Mouse (Mus musculus): ENCODE results near the gene Anpep. TPM values are rescaled to one million over a fixed set of nuclear protein-coding genes. Genes with fewer than 3 reads are reported as not detected.

Gene Anpep
- polyA plus RNA-seq, 1 experiment from 2014 or later: 0.99 TPM

Other genes starting within 250 kb of the Anpep start
- 6.2 and 7.5 TPM in 2 replicates for gene Rhcg, start 243.4 kb downstream of the Anpep start, polyA plus RNA-seq (2015; fragmentation: Nextera tagmentation; extraction: Ambion mirVana)
- 7.6 and 8.1 TPM in 2 replicates for gene Ticrr, start 200.9 kb downstream of the Anpep start, polyA plus RNA-seq (2015; fragmentation: Nextera tagmentation; extraction: Ambion mirVana)
- 3.0 and 3.5 TPM in 2 replicates for gene Kif7, start 145.3 kb downstream of the Anpep start, polyA plus RNA-seq (2015; fragmentation: Nextera tagmentation; extraction: Ambion mirVana)
- gene Plin1, start 128.2 kb downstream of the Anpep start, polyA plus RNA-seq (2015; fragmentation: Nextera tagmentation; extraction: Ambion mirVana): 0.21 TPM in 1 of 2 replicates, not detected in the other
- gene Pex11a, start 117.9 kb downstream of the Anpep start, polyA plus RNA-seq (2015; fragmentation: Nextera tagmentation; extraction: Ambion mirVana): 12.7 and 14.2 TPM in 2 replicates
- gene Wdr93, start 117.9 kb downstream of the Anpep start, polyA plus RNA-seq (2015; fragmentation: Nextera tagmentation; extraction: Ambion mirVana): 0.39 and 0.64 TPM in 2 replicates
- not detected in 2 replicates for gene Mesp1, start 67.3 kb downstream of the Anpep start, polyA plus RNA-seq (2015; fragmentation: Nextera tagmentation; extraction: Ambion mirVana)
- 0.90 and 1.1 TPM in 2 replicates for gene Mesp2, start 50.3 kb downstream of the Anpep start, polyA plus RNA-seq (2015; fragmentation: Nextera tagmentation; extraction: Ambion mirVana)
- gene Ap3s2, start 59.6 kb upstream of the Anpep start, polyA plus RNA-seq (2015; fragmentation: Nextera tagmentation; extraction: Ambion mirVana): 46.2 and 46.3 TPM in 2 replicates
- 16.5 and 16.8 TPM in 2 replicates for gene Arpin, start 74.3 kb upstream of the Anpep start, polyA plus RNA-seq (2015; fragmentation: Nextera tagmentation; extraction: Ambion mirVana)
- gene Zfp710, start 163.8 kb upstream of the Anpep start, polyA plus RNA-seq (2015; fragmentation: Nextera tagmentation; extraction: Ambion mirVana): 20.6 and 23.1 TPM in 2 replicates

Measured in forebrain, embryonic 13.5 days (tissue).